Mouse (Mus musculus) ES-E14 (cell line): ENCODE data around the gene Paqr9. TPM values are rescaled to one million over a fixed set of nuclear protein-coding genes. Genes with fewer than 3 reads are reported as not detected.
A peak's percentile ranks its signal among the peaks of the same experiment; 100 is the strongest.

ENCODE experiments used
- DNase-seq: peaks from one replicate; pipeline ENCODE4 v3.0.0-alpha.2; 2013; ENCODE audit warnings: low read depth, low spot score
- H3K27ac ChIP-seq: 2 replicates; pipeline ENCODE4 v1.5.1; 2012; ENCODE audit warnings: low read depth, mild to moderate bottlenecking, low read length, moderate library complexity, mixed read lengths; ENCODE audit not compliant: poor library complexity, insufficient read depth, severe bottlenecking
- H3K36me3 ChIP-seq: 2 replicates; pipeline ENCODE4 v1.6.1; 2012; ENCODE audit warnings: mild to moderate bottlenecking, low read length, moderate library complexity, mixed read lengths; ENCODE audit not compliant: control insufficient read depth, poor library complexity, insufficient read depth, severe bottlenecking
- H3K4me1 ChIP-seq, 2 experiments: fragments of 150-350 bp in 1 of 2; sonication (generic) in 1 of 2; 2 replicates each; pipeline ENCODE4 v1.6.1; 2012; ENCODE audit warnings: low read length in 2 of 2, mild to moderate bottlenecking in 1 of 2, mixed read lengths in 1 of 2; ENCODE audit not compliant: control insufficient read depth in 2 of 2, insufficient read depth in 2 of 2, poor library complexity in 1 of 2
- H3K4me3 ChIP-seq, 2 experiments: fragments of 150-350 bp in 1 of 2; sonication (generic) in 1 of 2; 2 replicates each; pipeline ENCODE4 v1.5.1; 2012; ENCODE audit warnings: low read length in 2 of 2, low read depth in 1 of 2, mild to moderate bottlenecking in 1 of 2, mixed read lengths in 1 of 2; ENCODE audit not compliant: insufficient read depth in 1 of 2, poor library complexity in 1 of 2, severe bottlenecking in 1 of 2
- H3K9ac ChIP-seq: 2 replicates; pipeline ENCODE4 v1.6.1; 2012; ENCODE audit warnings: low read depth, mild to moderate bottlenecking, low read length, mixed read lengths; ENCODE audit not compliant: poor library complexity, insufficient read depth, severe bottlenecking
- H3K9me3 ChIP-seq: fragments of 150-350 bp; sonication (generic); 2 replicates; pipeline ENCODE4 v1.6.1; 2012; ENCODE audit warnings: low read depth, mild to moderate bottlenecking, low read length; ENCODE audit not compliant: control insufficient read depth, insufficient read depth
- CHD2 ChIP-seq: IDR thresholded peaks from 2 replicates; pipeline ENCODE4 v1.6.1; 2014; ENCODE audit warnings: mild to moderate bottlenecking, low read depth, low read length, inconsistent platforms
- HCFC1 ChIP-seq: IDR thresholded peaks from 2 replicates; pipeline ENCODE4 v1.6.1; 2012; ENCODE audit warnings: low read length, inconsistent platforms, borderline replicate concordance; ENCODE audit not compliant: insufficient read depth
- MAFK ChIP-seq: IDR thresholded peaks from 2 replicates; pipeline ENCODE4 v1.6.1; 2014; ENCODE audit warnings: mild to moderate bottlenecking, low read depth, low read length, inconsistent platforms; ENCODE audit not compliant: insufficient read depth
- ZC3H11A ChIP-seq: IDR thresholded peaks from 2 replicates; pipeline ENCODE4 v1.6.1; 2012; ENCODE audit warnings: low read depth, mild to moderate bottlenecking, inconsistent platforms, low read length, borderline replicate concordance
- ZNF384 ChIP-seq: IDR thresholded peaks from 2 replicates; pipeline ENCODE4 v1.6.1; 2012; ENCODE audit warnings: low read depth, low read length, inconsistent platforms
- in situ Hi-C, 2 experiments: fragments of 600-800 bp; cut with MboI; formaldehyde crosslinking; loops; one replicate each; pipeline ENCODE4 v1.15.1; 2025; ENCODE audit warnings: low sequenced_read_pairs in 2 of 2, inconsistent platforms in 1 of 2; ENCODE audit not compliant: unreplicated experiment in 2 of 2
- total RNA-seq: library from RNA; depleted of rRNA; stranded (reverse); fragments of 300-350 nt; gene quantifications from 2 replicates; pipeline ENCODE4 v1.2.3, GENCODE M21; 2012

The Paqr9 gene
- total RNA-seq, 1 experiment, result 0.58 TPM

DNA sequence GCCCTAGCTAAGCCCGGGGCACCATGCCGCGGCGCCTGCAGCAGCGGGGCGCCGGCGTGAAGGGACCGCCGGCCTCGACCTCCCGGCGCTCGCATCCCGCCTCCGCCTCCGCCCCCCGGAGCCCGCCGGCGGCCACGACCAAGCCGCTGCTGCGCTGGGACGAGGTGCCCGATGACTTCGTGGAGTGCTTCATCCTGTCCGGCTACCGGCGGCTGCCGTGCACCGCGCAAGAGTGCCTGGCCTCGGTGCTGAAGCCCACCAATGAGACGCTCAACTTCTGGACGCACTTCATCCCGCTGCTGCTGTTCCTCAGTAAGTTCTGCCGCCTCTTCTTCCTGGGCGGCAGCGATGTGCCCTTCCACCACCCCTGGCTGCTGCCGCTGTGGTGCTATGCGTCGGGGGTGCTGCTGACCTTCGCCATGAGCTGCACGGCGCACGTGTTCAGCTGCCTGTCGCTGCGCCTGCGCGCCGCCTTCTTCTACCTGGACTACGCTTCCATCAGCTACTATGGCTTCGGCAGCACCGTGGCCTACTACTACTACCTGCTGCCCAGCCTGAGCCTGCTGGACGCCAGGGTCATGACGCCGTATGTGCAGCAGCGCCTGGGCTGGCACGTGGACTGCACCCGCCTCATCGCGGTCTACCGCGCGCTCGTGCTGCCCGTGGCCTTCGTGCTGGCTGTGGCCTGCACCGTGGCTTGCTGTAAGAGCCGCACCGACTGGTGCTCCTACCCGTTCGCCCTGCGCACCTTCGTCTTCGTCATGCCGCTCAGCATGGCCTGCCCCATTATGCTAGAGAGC is 679 bp downstream of the Paqr9 start:
- Histone ChIP-seq H3K9me3 (no peaks in the 10 kb centered on the region), H3K9ac (peak overlapping the region; percentile 58), H3K27ac (no peak overlapping the region), H3K36me3 (no peaks in the 10 kb centered on the region), H3K4me1 (peaks cover 0 to 5% of the 10 kb centered on the region in 2 experiments; a peak in 1 of 4 replicates), H3K4me3 (peak overlapping the region; percentile 58 to 77; a peak in 3 of 4 replicates)
- no peak for DNase-seq
- in situ Hi-C loops, result no loop called here
- no peak for TF ChIP-seq ZNF384
- TF ChIP-seq HCFC1, result 0 out of 2 replicates have a peak, but pooled peaks have one; percentile 41

DNA sequence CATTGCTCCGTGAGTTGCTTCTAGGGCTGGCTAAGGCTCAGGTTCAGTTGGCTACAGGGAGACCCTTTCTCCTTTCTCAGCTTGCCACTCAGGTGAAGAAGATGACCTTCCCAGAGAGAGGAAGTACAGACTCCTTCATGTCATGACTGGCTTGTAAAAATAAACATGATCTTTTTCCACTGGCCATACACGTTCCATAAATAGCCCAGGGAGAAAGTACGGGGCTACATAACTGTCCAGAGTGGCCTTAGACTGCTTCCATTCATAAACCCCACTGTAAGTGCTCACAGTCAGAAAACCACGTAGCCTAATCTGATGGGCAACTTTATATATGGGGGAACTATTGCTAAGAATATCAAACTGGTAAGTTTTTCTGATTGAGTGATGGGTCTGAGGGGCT is 4.6 kb downstream of the Paqr9 start:
- H3K4me3 ChIP-seq, result no peak overlapping the region
- H3K36me3 ChIP-seq, result no peaks in the 10 kb centered on the region
- no peak overlapping the region for H3K27ac ChIP-seq
- no peak for TF ChIP-seq ZC3H11A
- TF ChIP-seq HCFC1, result no peak
- TF ChIP-seq CHD2, result no peak
- no peak for TF ChIP-seq MAFK
- no peak for TF ChIP-seq ZNF384
- peaks cover 0 to 5% of the 10 kb centered on the region in 2 experiments; a peak in 1 of 4 replicates for H3K4me1 ChIP-seq
- in situ Hi-C loops, result no loop called here
- no peak for DNase-seq
- no peaks in the 10 kb centered on the region for H3K9me3 ChIP-seq
- H3K9ac ChIP-seq, result no peak overlapping the region

DNA sequence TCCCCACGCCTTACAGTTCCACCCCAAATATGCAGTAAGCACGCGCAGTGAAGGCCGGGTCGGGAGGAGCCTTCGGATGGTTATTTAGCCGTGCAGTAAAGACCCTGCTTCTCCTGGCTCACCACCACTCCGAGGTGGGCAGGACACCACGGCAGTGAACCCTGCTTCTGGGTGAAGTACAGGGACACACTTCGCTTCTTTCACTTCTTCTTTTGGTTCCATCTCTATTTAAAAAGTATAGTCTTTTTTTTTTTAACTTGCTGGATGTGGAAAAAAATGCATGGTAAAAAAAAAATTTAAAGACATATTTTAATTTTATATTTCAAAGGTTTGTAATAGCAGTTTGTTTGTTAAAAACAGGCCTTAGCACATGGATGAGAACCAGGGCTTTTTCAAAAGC is 6.9 kb downstream of the Paqr9 start:
- TF ChIP-seq ZC3H11A, result no peak
- no peak for TF ChIP-seq CHD2
- TF ChIP-seq ZNF384, result no peak
- no peak for TF ChIP-seq MAFK
- TF ChIP-seq HCFC1, result no peak
- no peak overlapping the region for H3K9ac ChIP-seq
- no peak overlapping the region for H3K4me3 ChIP-seq
- peaks cover 0 to 2% of the 10 kb centered on the region in 2 experiments; a peak in 1 of 4 replicates for H3K4me1 ChIP-seq
- no peaks in the 10 kb centered on the region for H3K9me3 ChIP-seq
- no peak for DNase-seq
- no peak overlapping the region for H3K27ac ChIP-seq
- in situ Hi-C loops, result no loop called here
- no peaks in the 10 kb centered on the region for H3K36me3 ChIP-seq

DNA sequence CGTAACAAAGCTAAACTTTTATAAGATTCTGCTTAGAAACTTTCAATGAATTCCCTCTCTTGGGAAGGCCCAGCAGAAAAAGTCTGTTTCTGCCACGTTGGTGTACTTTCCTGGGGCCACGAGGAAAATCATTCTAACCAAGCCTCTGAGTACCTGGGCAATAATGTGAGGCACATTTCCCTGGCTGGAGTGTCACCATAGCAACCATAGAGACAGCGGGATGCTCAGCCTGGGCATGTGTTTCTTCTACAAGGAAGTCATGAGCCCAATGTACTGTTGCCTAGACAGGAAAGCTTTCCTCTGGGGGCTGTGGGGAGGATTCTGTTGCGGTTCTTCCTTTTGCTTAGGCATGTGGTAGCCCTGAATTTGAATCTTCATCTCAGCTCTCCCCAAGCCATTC is 7.5 kb downstream of the Paqr9 start:
- in situ Hi-C loops, result no loop called here
- no peak for TF ChIP-seq MAFK
- TF ChIP-seq ZNF384, result no peak
- no peak for TF ChIP-seq ZC3H11A
- TF ChIP-seq HCFC1, result no peak
- TF ChIP-seq CHD2, result no peak

More for the DNA sequence above, 7.5 kb downstream of the Paqr9 start:
- Histone ChIP-seq H3K4me1 (peaks cover 0 to 2% of the 10 kb centered on the region in 2 experiments; a peak in 1 of 4 replicates), H3K36me3 (no peaks in the 10 kb centered on the region), H3K27ac (no peak overlapping the region), H3K9me3 (no peaks in the 10 kb centered on the region), H3K4me3 (no peak overlapping the region), H3K9ac (no peak overlapping the region)
- DNase-seq, result no peak
